Mouse (Mus musculus): ENCODE measurements at regions not wholly inside any gene's neighbourhood (a gene's known extent, or its start where the extent isn't known, plus 50 kb on each side); places are given as distances from the start of the nearest gene placed in this dataset.
"Not testable (repeated sequence)": the region's sequence is repeated elsewhere in the genome, so short reads cannot be mapped to it uniquely, and the experiment has no call there.

DNA sequence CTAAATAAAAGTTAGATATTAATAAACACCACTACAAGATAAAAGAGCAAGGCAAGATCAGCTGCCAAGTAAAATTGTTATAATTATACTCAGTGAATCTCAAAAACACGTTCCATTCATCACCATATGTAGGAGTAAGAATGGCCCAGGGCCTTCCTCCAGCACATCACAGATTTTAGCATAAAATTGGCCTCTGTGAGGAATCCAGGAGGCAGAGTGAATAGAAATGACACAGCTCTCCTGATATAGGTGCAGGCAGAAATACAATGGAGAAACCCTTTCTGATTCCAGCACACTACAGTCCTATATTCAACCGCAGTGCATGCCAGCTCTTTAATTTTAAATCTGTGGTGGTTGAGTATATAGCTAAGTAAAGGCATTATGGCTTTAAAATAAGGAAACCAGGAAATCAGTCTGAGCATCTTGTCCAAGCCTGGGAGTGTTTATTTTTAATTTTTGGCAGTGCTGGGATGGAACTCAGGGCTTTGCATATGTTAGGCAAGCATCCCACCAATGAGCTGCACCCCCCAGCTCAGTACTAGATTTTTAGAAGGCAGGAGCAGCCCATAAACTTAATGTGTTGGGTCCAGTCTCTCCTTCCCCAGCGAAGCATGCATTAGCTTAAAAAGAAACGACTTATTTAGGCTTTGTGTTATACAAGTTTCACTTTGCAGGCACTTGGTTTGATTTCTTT is 158.3 kb upstream of the Ptprz1 start:
- DNase-seq: peak; percentile 1

DNA sequence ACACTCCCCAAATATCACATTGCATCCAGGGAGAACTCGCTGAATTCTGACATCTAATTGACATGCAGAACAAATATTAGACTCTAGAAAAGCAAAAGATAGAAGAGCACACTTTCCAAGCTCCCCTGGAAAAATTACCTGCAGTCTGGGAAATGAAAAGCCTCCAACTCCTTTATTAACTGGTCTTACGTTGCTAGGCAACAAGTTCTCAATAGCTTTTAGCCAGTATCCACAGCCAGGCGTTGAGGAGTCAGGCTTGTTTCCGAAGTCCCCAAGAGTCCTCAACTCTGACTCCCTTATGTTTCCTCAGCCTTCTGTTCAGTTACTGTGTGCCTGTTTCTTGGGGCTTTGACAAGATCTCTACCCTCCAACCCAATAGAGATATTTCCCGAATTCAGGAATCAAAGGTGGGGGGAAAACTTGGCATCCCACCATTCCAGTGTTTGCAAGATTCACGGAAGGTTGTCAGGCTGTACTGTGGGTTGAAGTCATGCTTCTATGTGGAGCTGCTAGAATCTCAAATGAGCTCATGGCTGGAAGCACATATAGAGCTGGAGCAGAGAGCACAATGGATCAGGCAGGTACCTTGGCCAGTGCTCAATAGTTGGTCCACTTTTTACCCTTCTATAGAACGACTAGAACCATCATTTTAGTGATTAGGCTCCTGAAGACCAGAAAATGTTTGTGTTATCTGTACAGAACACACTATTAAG is 159.0 kb upstream of the Ptprz1 start:
- DNase-seq: no peak

DNA sequence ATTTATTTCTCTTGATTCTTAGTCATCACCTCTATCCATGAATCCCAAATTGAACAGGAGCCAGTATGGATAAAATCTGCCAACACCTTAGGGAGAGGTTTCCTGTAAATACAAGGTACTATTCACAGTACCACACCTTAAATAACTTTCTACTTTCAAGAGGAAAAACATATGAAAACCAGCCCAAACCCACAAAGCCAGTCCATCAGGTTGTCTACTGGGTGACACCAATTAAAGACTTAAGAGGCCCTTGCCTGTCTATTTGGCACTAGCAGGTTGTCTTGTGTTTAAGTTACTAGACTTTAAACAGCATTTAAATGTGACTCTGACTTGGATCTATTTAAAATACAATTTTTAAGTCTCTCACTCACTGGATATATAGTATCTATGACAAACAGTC is 177.1 kb upstream of the Ptprz1 start:
- no peak for DNase-seq

DNA sequence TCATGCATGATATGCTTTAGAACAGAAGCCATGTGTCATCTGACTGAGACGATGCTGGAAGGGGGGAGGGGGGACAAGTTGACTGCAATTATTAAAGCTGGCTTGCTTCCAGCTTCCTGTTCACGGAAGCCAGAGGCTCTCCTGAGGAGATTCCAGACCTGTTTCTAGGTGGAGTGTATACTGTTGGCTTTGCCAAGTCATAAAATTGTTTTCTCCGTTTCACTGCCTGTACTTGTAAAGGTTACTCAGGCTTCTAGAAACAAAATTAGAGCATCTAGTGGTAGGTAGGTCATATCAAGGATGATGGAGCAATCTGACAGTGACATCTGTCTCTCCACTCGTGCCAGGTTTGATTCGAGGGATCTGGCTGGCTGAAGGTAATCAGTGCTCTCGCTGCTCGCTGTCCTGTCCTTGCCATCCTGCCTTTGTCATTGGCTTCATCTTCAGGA is 186.6 kb upstream of the Ptprz1 start:
- DNase-seq: no peak

DNA sequence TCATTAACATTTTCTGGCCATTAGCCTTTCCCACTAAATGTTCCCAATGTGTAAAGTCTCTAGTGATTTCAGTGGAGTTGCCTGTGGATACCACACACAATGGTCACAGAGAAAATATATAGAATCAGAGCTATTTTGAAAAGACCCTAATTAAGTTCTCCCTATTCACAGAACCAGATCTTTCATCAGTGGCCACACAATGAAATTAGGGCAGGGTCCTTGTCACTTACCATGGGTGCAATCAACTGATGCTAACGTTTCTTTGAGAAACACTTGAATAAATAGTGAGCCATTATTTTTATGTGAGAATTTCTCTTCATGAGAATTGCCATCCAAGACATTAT is 200.7 kb upstream of the Ptprz1 start:
- no peak for DNase-seq

DNA sequence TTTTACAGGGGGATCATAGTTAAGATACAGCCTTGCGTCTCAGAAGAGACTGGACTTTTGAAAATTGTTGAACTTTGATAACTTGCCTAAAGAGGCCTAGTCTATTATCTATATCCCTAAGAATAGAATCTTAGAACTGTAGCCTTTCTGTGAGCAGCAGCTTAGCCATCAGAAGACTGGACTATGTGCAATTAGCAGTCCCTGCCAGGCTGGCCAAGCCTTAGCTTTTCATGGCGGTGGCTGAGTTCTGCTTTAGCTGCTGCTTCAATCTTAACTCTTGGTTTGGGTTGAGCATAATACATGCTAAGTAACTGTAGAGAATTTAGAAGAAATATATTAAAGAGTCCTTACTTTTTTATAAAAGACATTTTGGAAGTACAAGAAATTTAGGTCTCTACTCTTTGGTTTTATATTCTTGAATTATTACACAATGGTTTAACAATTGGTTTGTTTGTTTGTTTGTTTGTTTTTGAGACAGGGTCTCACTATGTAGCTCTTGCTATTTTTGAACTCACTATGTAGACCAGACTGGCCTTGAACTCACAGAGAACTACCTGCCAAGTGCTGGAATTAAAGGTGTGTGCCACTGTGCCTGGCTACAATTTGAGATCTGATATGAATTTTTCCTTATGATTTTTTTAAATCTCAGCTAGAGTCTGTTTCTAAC is 201.2 kb upstream of the Ptprz1 start:
- DNase-seq: no peak

DNA sequence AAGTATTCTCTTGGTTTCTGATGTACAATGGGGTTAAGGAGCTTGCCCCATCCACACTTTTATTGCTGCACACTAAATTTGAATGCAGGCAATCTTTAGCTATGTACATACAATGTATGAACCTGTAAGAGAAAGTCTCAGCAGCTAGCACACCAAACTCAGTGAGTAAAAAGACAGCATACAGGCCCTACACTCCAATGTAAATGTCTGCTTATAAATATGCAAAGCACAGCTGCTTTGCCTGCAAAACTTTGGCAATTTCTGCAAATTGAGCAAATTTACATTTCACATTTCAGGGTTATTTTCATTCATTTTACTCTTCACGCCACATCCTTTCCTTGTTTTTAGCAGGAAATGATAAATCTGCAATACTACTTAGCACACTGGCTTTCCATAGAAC is 203.8 kb upstream of the Ptprz1 start:
- DNase-seq: no peak

DNA sequence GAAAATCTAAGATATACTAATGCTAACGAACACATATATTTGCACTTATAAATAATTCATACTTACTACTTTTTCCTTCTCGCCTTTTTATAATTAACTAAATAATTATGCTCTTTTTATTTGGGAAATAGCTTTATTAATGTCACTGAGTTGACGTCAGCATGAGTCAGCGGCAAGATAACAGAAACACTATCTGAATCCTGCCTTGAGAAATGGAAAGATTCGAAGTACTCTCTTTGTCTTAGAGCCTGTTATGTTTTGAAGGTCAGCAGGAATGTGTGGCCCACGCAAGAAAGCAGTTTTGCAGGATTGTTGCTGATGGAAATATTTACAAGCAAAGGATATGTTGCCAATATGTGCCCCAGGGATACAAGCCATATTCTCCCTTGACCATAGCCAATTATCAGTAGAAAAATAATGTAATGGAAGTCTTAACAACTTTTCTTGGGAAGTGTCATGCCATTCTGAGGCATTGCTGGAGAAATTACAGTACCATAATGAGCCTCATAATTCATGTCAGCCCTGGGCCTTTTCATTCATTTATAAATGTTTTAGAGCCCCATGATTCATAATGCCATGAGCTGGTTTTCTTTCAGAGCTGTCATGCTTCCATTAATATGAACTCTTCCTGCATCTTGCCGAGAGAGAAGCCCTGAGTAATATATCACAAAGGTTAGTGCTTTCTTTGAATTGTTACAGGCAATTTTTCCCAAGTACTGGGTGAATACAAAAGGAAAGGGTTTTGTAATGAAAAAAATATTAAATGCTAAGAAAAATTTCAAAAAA is 206.9 kb upstream of the Ptprz1 start:
- DNase-seq: no peak

DNA sequence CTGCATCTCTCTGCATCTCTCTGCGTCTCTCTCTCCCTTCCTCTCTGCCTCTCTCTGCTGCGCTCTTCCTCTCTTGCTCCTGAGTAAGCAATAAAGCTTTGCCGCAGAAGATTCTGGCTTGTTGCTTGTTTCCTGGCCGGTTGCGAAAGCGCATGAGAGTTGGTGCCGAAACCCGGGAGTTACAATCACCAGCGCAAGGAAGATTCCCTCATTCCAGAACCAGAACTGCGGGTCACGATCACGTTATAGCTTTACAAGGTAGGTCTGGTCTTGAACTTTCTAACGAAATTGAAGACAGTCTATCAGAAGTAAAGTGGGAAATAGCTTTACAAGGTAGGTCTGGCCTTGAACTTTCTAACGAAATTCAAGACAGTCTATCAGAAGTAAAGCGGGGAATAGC is 217.9 kb upstream of the Ptprz1 start:
- not testable (repeated sequence) for DNase-seq

DNA sequence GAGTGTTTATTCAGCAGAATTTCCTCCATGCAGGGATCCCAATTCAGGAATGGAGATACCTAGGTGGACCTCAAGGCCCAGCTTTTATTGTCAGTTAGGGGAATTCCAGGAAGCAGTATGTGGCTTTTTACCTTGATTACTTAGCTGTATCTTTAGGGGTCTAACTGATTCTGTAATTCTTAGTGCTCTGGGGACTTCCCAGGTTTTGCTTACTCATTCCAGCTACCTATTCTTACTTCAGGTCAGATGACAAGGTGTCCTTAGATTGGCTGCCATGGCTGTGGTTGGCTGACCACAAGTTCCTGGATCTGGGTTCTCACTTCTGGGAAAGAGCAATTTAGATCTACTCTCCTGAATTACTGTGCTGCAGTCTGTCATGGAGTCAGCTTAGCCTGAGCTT is 235.2 kb upstream of the Ptprz1 start:
- no peak for DNase-seq

DNA sequence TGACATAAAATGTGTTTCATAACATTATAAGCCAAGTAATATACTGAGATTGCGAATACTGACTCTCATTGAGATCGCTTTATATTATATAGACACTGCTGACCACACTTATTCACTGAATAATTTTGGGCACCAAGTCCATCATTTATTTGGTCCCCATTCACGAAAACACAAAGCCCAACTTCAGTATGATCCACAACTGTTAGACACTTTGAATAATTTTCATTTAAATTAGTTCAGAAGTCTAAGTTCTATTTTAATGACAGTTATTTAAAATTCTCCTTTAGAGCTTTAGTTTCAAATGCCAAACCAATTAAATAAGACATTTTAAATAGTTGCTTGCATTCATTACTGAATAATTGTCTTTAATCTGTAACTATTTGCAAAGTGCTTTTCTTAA is 240.2 kb upstream of the Ptprz1 start:
- DNase-seq: no peak

DNA sequence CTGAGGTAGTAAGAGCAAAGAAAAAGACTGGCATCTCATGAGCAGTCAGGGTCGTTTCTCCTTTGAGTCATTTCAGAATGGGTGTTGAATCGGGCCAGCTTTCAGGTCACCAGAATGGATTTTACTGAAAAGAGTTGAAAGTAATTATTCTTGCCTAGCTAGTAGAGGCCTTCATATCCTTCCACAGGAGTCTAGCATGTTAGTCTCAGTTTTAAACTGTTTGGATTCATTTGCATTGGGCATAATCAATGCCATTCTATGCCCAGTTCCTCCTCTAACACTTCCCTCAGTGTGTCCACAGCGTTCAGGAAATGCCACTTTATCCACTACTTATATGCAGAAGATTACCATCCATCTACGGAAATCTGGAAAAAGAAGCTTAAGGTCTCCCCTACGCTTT is 240.6 kb upstream of the Ptprz1 start:
- DNase-seq: no peak

DNA sequence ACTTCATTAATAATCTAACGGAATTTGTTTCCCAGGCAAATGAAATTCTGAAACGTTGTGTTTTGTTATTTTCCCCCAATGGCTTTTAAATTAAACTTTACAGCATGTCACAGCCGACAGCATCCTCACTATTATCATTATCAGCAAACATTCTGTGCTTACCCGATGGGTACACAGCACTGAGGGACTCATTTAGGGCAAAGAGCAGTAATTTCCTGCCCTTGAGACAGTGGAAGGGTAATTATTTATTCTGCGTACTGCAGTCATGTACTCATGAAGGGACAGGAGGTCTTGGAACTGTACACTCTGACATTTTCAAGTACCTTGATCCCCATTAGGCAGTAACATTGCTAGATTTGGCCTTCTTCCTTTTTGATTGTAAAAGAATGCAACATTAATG is 235.5 kb upstream of the Fam3c start:
- DNase-seq: no peak

DNA sequence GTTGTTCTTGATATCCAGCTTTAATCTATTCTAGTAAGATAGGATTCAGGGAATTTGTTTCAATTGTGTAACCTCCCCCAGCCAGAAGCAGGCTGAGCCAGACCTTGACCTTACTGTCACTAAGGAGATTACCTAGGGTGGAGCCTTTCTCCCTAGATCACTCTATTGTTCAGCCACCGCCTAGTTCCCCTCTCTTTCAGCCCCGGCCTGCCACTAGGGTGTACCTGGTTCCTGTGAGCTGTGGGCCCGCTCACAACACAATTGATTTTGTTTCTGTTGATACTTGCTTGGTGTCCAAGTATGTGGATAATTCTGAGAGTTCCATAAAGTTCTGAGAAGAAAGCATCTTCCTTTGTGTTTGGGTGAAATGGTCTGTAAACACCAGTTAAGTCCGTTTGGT is 228.8 kb upstream of the Fam3c start:
- no peak for DNase-seq

DNA sequence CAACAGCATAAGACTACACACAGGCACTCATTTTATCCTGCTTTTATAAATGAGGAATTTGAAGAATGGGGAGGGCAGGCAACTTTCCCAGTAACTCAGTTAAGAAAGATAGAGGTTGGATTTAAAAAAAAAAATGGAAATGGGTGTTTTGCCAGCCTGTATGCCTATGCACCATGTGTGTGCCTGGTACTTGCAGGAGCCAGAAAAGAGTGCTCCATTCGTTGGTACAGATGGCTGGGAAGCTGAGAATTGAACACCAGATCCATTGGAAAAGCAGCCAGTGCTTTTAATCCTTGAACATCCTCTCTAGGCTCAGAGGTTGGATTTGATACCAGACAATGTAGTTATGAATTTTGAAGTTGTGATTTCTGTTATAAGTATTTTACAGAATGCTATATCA is 216.9 kb upstream of the Fam3c start:
- no peak for DNase-seq

DNA sequence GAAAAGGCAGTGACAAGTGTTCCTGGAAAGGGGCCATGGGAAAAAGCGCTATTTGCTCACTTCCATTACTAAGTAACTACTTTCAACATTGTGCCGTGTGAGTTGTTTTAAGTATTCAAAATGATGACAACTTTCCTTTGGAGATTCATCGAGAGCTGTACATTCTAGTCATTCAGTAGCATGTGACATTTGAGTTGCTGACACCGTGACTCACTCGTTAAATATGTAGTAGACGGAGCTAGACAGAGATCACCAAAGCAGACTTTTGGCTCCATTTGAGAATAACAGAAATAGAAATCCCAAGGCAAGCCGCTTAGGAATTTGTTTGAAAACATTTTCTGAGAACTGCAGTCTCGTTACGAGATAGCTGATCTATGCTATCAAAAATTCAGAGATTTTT is 211.8 kb upstream of the Fam3c start:
- DNase-seq: no peak

DNA sequence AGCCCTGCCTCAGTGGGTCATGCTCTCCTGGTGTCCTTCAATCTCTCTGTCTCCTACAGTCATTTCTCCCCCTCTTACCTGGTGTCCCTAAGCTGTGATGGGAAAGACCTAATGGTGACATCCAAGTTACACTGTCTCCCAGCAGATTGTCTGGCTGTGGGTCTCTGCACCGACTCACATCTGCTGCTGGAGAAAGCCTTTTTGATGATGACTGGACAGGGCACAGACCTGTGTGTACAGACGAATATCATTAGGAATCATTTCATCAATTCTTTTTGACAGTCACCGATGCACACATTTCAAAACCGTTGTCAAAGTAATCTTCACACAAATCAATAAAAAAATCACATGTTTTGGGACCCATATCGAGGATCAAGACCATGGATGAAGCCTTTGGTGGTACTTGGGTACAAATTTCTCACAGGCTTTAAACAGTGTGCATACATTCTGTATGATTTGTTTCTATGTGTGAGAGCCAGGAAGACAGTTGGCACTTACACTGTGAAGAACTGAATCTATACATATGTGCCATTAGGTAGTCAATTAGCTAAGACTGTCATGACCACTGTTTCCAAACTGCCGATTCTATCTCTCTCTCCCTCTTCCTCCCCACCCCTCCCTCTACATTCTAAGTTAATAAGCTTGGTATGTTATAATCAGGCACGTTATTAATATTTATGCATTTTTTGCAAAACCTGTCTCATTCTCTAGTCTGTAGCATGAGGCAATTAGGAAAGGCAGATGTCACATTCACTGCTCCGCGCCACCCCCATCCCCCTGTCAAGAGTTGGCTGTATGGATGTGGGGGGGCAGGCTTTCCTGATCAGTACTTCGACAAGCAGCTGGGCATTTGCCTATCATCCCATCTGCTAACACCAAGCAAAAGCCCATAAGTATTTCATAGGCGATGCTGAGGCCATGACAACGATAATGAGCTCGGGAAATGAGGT is 192.5 kb upstream of the Fam3c start:
- DNase-seq: no peak

DNA sequence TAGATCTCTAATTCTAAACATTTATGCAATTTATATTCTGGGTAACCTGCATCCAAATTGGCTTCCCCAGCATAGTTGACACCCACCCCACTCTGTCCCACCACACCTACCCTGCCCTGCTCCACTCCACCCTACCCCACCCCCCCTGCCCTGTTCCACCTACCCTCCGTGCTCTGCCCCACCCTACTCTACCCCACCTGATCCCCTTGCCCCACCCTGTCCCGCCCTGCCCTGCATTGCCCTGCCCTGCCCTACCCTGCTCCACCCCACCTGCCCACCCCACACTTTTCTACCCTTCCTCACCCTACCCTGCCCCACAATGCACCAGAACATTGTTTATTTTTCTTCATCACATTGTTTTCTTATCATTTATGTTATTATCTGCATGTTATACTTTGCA is 185.6 kb upstream of the Fam3c start:
- DNase-seq: no peak

DNA sequence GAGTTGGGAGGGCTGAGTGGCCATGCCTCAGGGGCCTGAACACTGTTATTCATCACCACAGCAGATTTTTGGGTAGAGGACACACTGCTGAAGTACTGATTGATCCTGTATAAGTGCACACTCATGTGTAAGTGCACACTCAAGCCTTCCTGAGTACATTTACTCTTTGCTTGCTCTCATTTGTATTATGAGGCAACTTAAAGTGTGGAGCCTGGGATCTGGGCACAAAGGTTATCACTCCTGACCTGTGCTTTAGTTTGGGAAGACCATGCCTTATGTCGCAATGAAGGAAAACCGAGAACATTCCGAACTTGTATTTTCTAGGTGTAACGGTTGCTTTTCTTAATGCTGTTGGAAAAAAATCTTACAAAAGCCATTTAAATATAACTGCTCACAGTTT is 182.2 kb upstream of the Fam3c start:
- DNase-seq: no peak

DNA sequence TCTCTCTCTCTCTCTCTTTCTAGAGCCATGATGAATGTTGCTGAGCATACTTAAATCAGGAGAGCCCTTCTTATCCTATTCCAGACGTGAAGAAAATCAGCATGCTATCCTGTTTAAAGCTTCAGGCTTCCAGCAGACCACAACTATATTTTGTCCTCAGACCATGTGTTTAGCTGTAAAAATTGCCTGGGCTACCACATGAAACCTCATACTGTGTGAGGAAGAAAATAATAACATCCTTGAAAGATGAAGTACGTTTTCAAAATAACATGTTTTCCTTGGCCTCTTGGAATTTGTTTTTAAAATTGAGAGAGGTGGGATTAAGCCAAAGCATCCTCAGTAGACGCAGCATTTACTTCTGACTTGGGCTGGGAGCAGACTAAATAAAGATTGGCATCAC is 168.3 kb upstream of the Fam3c start:
- DNase-seq: no peak

DNA sequence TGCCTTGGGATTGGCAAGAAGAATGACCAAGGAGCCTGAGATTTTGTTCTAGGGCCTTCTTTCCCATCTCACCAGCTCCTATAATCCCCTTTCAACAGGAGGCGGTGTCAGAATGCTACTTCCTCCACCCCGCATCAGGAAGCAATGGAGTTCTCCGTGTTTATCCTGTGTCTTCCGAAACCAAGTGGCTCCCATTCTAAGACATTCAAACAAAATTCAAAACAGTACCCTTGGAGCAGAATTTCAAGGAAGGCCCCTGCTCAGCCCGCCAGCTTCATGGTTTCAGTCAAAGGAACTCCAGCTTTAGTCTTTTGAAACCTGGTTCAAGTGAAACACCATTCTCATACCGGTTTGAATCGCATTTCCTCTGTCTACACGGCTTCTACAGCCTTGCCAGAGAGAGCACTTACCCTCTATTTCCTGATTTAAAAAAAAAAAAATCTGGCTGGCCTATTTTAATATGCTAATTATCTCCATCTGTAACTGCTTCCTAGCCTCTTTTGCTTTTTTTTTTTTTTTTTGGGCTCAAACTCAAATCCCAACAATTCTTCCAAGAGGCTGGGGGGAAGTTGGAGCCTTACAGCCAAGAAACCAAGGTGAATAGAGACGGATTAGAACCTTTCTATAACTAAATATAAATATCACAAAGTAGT is 167.7 kb upstream of the Fam3c start:
- no peak for DNase-seq

DNA sequence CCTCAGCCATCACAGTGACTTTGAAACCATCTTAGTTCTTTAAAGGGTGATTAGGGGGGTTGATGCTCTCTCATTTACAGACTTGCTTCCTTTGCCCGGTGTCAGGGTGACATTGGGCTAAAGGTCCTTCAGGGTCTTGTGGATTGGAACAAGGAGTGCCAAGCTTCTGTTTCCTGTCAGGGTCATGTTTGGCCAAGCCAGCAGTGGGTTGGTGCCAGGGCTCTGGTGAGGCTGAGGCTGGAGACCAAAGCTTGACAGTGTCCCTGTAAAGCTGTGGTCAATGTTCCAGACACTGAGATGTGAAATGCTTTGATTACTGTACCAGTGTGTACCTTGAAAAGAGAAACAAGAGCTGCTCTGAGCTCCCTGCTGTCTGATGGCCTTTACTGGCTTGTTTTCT is 150.8 kb upstream of the Fam3c start:
- DNase-seq: no peak
